Mouse (Mus musculus): Measurements from ENCODE around the gene Gale.

- no peak for TF ChIP-seq CTCF (IDR thresholded peaks at IDR 0.05; ENCODE audit: borderline replicate concordance, insufficient read depth, low read length)
- TF ChIP-seq POLR2A (IDR thresholded peaks at IDR 0.05; ENCODE audit: low read depth, low read length): no peak
Measured at GRCm38 (mm10) chr4:135929405-135929804, 34.1 kb upstream of the Gale start.

Data from embryonic fibroblast, embryonic 13.5 days (primary cell).